Mouse (Mus musculus) intestine, postnatal 0 days (tissue): ENCODE data around the gene Trip6. TPM values are rescaled to one million over a fixed set of nuclear protein-coding genes. Genes with fewer than 3 reads are reported as not detected.

Experiments used
- ATAC-seq: fragments of 200-750 bp; cut with Nextera tagmentation; 2 replicates; pipeline ENCODE4 v1.8.0; 2017; ENCODE audit warnings: mild to moderate bottlenecking, moderate TSS enrichment, moderate library complexity
- H3K27ac ChIP-seq: fragments of 300-500 bp; sonication (generic); 2 replicates; pipeline ENCODE4 v1.5.1; 2014; ENCODE audit warnings: mild to moderate bottlenecking, low read depth, low read length, moderate library complexity
- H3K27me3 ChIP-seq: fragments of 300-500 bp; sonication (generic); replicated peaks from 2 replicates; pipeline ENCODE4 v1.6.1; 2014; ENCODE audit warnings: low read length, mixed read lengths; ENCODE audit not compliant: control insufficient read depth, insufficient read depth
- H3K36me3 ChIP-seq: fragments of 300-500 bp; sonication (generic); 2 replicates; pipeline ENCODE4 v1.6.1; 2014; ENCODE audit warnings: mild to moderate bottlenecking, moderate library complexity; ENCODE audit not compliant: control insufficient read depth, insufficient read depth
- H3K4me1 ChIP-seq: fragments of 300-500 bp; sonication (generic); replicated peaks from 2 replicates; pipeline ENCODE4 v1.6.1; 2014; ENCODE audit warnings: antibody characterized with exemption, low read length, mixed read lengths; ENCODE audit not compliant: control insufficient read depth, insufficient read depth
- H3K4me2 ChIP-seq: fragments of 300-500 bp; sonication (generic); replicated peaks from 2 replicates; pipeline ENCODE4 v1.6.1; 2014; ENCODE audit warnings: low read depth, mild to moderate bottlenecking, moderate library complexity
- H3K4me3 ChIP-seq: fragments of 300-500 bp; sonication (generic); 2 replicates; pipeline ENCODE4 v1.5.1; 2014; ENCODE audit warnings: low read depth, low read length
- H3K9ac ChIP-seq: fragments of 300-500 bp; sonication (generic); 2 replicates; pipeline ENCODE4 v1.6.1; 2014; ENCODE audit warnings: mild to moderate bottlenecking, low read depth, low read length
- H3K9me3 ChIP-seq: fragments of 300-500 bp; sonication (generic); 2 replicates; pipeline ENCODE4 v1.6.1; 2016; ENCODE audit warnings: mixed run types; ENCODE audit not compliant: control insufficient read depth
- CTCF ChIP-seq: sonication (generic); IDR thresholded peaks from 2 replicates; pipeline ENCODE4 v1.5.1; 2016; ENCODE audit warnings: low read depth, mild to moderate bottlenecking, control low read depth, antibody characterized with exemption, moderate library complexity
- WGBS: fragments of 180-500 bp; shearing (Covaris S2); extraction: QIAGEN DNeasy Blood & Tissue Kit; methylation state at CpG from one replicate; pipeline ENCODE4 v1.1.7; 2014; 5-methylcytosine and 5-hydroxymethylcytosine counted together
- polyA plus RNA-seq: library from polyadenylated mRNA; unstranded; fragments of >200 nt; fragmentation: Nextera tagmentation; extraction: Ambion mirVana; gene quantifications from 2 replicates; pipeline ENCODE4 v1.2.1, GENCODE M21; 2015

The Trip6 gene
- polyA plus RNA-seq, 1 experiment from 2014 or later, result 24.8 TPM

GRCm38 (mm10) chr5:137334317-137334716 is 20.1 kb upstream of the Trip6 start:
- no peak for ATAC-seq
- Histone ChIP-seq H3K4me3 (peak overlapping the region; percentile 77), H3K36me3 (no peaks in the 10 kb centered on the region; the same call in 1 of the 2 replicates), H3K27ac (no peak overlapping the region), H3K4me2 (peak overlapping the region; percentile 95), H3K9ac (0 out of 2 replicates have a peak overlapping the region, but pooled peaks have one; percentile 77), H3K9me3 (no peaks in the 10 kb centered on the region), H3K4me1 (peaks cover 3% of the 10 kb centered on the region; the same call in 1 of the 2 replicates), H3K27me3 (no peaks in the 10 kb centered on the region)
- TF ChIP-seq CTCF, result no peak
- WGBS, result 37% methylated on average over 10 of the region's 10 CpGs

- under 1% methylated on average over 44 of the region's 44 CpGs for WGBS
- peak; percentile 87 for TF ChIP-seq CTCF
- peak within 1 kb of the TSS; percentile 57 for H3K27ac ChIP-seq
- peak; percentile 86 for ATAC-seq
- H3K4me1 ChIP-seq, result peaks cover 3% of the 10 kb centered on the region; the same call in 1 of the 2 replicates
- H3K9me3 ChIP-seq, result no peaks in the 10 kb centered on the region
- H3K9ac ChIP-seq, result peak within 1 kb of the TSS; percentile 77
- H3K27me3 ChIP-seq, result no peaks in the 10 kb centered on the region
- peak within 1 kb of the TSS; percentile 77 for H3K4me3 ChIP-seq
- H3K36me3 ChIP-seq, result no peaks in the 10 kb centered on the region; the same call in 1 of the 2 replicates
- peak within 1 kb of the TSS; percentile 95 for H3K4me2 ChIP-seq
These were observed 19.4 kb upstream of the Trip6 start, which contains the start of gene Slc12a9 for GRCm38 (mm10) chr5:137333512-137334174. Gene Slc12a9, minus strand, starts transcription at chr5:137333597.

- peaks cover 3% of the 10 kb centered on the region; the same call in 1 of the 2 replicates for H3K4me1 ChIP-seq
- no peaks in the 10 kb centered on the region for H3K27me3 ChIP-seq
- WGBS, result 14% methylated on average over 15 of the region's 15 CpGs
- TF ChIP-seq CTCF, result no peak
- peak overlapping the region; percentile 77 for H3K4me3 ChIP-seq
- H3K9ac ChIP-seq, result peak overlapping the region; percentile 77
- no peak for ATAC-seq
- no peaks in the 10 kb centered on the region for H3K9me3 ChIP-seq
- H3K36me3 ChIP-seq, result peaks cover 5% of the 10 kb centered on the region
- H3K27ac ChIP-seq, result peak overlapping the region; percentile 57
- H3K4me2 ChIP-seq, result peak overlapping the region; percentile 95
These were observed 18.8 kb upstream of the Trip6 start for GRCm38 (mm10) chr5:137332857-137333511.

GRCm38 (mm10) chr5:137330910-137331309 is 16.7 kb upstream of the Trip6 start:
- Histone ChIP-seq H3K9ac (no peak overlapping the region), H3K4me3 (no peak overlapping the region), H3K9me3 (no peaks in the 10 kb centered on the region), H3K27ac (no peak overlapping the region), H3K4me1 (peaks cover 3% of the 10 kb centered on the region; the same call in 1 of the 2 replicates), H3K4me2 (no peak overlapping the region), H3K27me3 (no peaks in the 10 kb centered on the region), H3K36me3 (peaks cover 22% of the 10 kb centered on the region)
- WGBS, result 85% methylated on average over 7 of the region's 7 CpGs
- no peak for TF ChIP-seq CTCF
- no peak for ATAC-seq

- H3K36me3 ChIP-seq, result peaks cover 16% of the 10 kb centered on the region
- H3K9me3 ChIP-seq, result no peaks in the 10 kb centered on the region
- 84% methylated on average over 3 of the region's 3 CpGs for WGBS
- H3K9ac ChIP-seq, result no peak overlapping the region
- H3K27me3 ChIP-seq, result no peaks in the 10 kb centered on the region
- H3K4me1 ChIP-seq, result peaks cover 7% of the 10 kb centered on the region; the same call in 1 of the 2 replicates
- no peak overlapping the region for H3K4me2 ChIP-seq
- H3K27ac ChIP-seq, result no peak overlapping the region
- no peak for TF ChIP-seq CTCF
- no peak overlapping the region for H3K4me3 ChIP-seq
- ATAC-seq, result no peak
These were observed 6.8 kb upstream of the Trip6 start for GRCm38 (mm10) chr5:137320996-137321395.

- Histone ChIP-seq H3K9me3 (no peaks in the 10 kb centered on the region), H3K4me3 (no peak overlapping the region), H3K4me2 (0 out of 2 replicates have a peak overlapping the region, but pooled peaks have one; percentile 21), H3K9ac (no peak overlapping the region), H3K27me3 (no peaks in the 10 kb centered on the region), H3K4me1 (peaks cover 24% of the 10 kb centered on the region), H3K36me3 (0 out of 2 replicates have a peak, but pooled peaks cover 8% of the 10 kb centered on the region), H3K27ac (no peak overlapping the region)
- TF ChIP-seq CTCF, result no peak; the same call in 1 of the 2 replicates
- WGBS, result 58% methylated on average over 1 of the region's 1 CpGs
- ATAC-seq, result peak; percentile 64
These were observed 4.4 kb upstream of the Trip6 start for GRCm38 (mm10) chr5:137318570-137318969.
